Mouse (Mus musculus) ES-Bruce4 (cell line): ENCODE measurements around the gene Bmf.

Experiments used
- CTCF ChIP-seq: IDR thresholded peaks from one replicate; pipeline ENCODE4 v1.8.1; 2011; ENCODE audit warnings: low read depth, low read length
- EP300 ChIP-seq: IDR thresholded peaks from 2 replicates; pipeline ENCODE4 v1.6.1; 2011; ENCODE audit warnings: low read depth, low read length; ENCODE audit not compliant: insufficient read depth
- POLR2A ChIP-seq: IDR thresholded peaks from one replicate; pipeline ENCODE4 v1.8.1; 2011; ENCODE audit warnings: low read length; ENCODE audit not compliant: insufficient read depth

DNA sequence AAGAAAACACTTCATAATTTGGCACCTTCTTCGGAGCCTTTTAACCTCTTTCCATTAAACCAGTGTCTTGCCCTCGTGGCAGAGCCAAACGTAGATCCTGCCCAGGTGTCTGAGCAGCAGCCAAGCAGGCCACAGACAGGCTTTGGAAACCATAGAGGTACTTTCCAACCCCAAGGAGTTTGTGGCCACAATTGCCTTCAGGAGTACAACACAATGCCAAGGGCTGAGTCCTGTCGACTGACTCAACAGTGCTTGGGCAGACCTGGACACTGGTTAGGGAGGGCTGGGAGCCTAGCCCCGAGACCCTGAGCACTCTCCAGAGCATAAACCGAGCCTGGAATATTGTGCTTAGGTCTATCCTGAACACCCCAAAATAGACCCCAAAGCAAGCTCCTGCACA is 13.4 kb downstream of the Bmf start:
- TF ChIP-seq CTCF (no peak), EP300 (no peak), POLR2A (no peak)
